Mouse (Mus musculus) right cerebral cortex, postnatal 25 days (tissue): ENCODE measurements around the gene Wdr83os.
"Not testable (repeated sequence)": the region's sequence is repeated elsewhere in the genome, so short reads cannot be mapped to it uniquely, and the experiment has no call there.

ENCODE experiments used
- DNase-seq: peaks from one replicate; pipeline ENCODE4 v3.0.0; 2022

The Wdr83os gene

GRCm38 (mm10) chr8:85073041-85073612 lies 7.4 kb upstream of the Wdr83os start:
- DNase-seq = no peak

- DNase-seq = no peak
These were observed 6.4 kb upstream of the Wdr83os start for GRCm38 (mm10) chr8:85074167-85074566.

GRCm38 (mm10) chr8:85074617-85075016 lies 5.9 kb upstream of the Wdr83os start:
- DNase-seq = no peak

DNA sequence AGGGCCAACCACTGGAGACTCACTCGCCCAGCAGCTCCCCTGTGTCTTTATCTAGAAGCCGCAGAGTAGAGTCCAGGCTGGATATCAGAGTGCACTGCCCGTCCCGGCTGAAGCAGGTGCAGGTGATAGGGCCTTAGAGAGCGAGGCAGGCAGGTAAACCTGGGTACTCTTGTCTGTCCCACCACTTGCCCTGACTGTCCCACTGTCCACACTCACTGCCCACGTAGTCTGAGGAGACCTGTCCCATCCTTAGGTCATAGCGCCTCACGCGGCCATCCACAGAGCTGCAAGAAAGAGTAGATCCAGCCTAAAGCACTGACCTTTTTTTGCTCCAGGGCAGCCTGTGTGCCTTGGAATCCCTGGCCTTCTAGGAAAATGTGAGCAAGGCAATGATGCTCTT lies 4.5 kb upstream of the Wdr83os start:
- no peak for DNase-seq

DNA sequence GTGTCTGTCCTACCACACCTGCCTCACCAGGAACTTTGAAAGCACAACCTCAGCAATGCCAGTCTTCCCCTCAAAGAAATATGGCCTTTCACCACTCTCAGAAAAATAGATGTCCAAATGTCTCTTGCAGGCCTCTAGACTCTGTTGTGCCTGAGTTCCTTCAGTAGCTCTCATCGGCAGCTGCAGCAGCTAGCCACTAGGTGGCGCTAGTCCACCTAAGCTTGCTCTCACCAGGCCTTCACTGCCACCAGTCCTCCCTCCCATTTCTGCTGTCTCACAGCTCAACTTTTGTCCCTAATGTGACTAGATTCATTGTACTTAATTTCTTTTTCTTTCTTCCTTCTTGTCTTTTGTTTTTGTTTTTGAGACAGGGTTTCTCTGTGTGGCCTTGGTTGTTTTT lies 3.5 kb upstream of the Wdr83os start:
- peak; percentile 81 for DNase-seq

DNA sequence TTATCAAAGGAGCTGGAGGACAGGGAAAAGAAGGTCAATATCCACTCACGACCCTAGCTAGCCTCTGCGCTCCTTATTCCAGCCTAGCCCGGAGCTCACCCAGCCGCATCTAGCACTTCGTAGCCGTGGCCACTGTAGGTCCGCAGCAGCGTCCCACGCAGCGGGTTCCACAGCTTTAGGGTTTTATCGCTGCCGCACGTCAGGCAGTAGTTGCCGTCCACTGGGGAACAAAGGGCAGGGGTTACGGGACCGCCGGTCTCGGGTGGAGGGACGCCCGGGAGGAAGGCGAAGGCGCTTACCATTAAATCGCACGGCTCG lies 367 bp upstream of the Wdr83os start:
- DNase-seq = no peak

GRCm38 (mm10) chr8:85081216-85081555 lies 646 bp downstream of the Wdr83os start, which contains the start of gene Wdr83:
Gene Wdr83, minus strand, starts transcription at chr8:85081306.
- DNase-seq = no peak

GRCm38 (mm10) chr8:85082169-85082568 lies 1.6 kb downstream of the Wdr83os start:
- DNase-seq = not testable (repeated sequence)

DNA sequence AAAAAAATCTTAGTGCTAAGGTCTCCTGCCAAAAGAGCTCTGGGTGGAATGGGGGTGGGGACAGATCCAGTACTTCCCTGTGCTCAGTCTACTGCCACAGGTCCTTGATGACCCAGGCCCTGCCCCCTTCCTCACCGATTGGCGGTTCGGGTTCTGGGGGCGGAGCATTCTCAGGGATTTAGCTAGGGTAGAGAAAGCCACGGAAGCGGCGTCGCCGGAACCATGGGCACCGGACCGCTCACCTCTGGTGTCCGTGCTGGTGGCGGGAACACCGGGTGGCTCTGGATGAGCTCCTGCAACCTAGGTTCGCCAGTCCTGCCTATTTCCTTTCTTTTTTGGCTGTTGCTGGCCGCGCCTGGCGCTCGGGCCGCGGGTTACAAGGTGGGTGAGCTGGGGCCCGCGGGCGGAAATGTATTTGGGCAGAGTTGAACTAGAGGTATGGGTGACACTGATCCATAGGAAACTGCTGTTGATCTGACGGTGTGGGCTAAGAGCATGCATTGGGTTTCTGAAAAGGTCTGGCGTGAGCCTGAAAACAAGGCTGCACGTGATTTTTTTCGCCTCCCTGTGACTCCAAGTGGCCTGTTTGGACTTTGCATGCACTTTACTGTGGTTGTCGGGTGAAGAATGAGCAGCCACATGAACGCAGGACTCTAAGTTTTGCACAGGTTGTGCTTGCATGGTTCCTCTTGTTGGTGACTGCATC lies 2.7 kb downstream of the Wdr83os start, which contains the start of gene Man2b1:
TSS of gene Man2b1 (plus strand) at position 163 of the 706 bp plus-strand sequence.
- peak; percentile 87 for DNase-seq

GRCm38 (mm10) chr8:85084633-85085032 lies 4.1 kb downstream of the Wdr83os start:
- DNase-seq = no peak

DNA sequence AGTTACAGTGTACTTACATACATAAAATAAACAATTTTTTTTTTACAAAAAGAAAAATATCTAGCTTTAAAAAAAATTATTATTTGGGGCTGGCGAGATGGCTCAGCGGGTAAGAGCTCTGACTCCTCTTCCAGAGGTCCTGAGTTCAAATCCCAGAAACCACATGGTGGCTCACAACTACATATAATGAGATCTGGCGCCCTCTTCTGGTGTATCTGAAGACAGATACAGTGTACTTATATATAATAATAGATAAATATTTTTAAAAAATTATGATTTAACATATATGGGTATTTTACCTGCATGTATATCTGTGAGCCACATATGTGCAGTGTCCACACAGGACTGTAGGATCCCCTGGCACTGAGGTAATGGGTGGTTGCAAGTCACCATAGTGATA lies 5.7 kb downstream of the Wdr83os start:
- DNase-seq = no peak

DNA sequence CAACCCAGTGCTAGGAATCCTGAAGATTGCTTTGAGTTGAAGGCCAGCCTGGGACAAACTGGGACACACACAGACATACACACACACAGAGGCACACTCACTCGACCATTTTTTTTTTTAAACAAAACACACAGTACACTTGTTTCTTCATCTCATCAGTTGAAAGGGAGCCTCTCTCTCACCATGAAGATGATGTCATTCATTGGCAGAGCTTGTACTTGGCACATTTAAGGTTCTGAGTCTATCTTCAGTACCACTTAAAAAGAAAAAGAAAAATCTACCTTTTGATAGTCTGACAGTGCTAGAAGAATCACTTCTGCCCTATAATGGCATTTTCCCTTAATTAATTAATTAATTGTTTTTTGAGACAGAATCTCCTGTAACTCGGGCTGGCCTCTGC lies 8.2 kb downstream of the Wdr83os start:
- DNase-seq = no peak

DNA sequence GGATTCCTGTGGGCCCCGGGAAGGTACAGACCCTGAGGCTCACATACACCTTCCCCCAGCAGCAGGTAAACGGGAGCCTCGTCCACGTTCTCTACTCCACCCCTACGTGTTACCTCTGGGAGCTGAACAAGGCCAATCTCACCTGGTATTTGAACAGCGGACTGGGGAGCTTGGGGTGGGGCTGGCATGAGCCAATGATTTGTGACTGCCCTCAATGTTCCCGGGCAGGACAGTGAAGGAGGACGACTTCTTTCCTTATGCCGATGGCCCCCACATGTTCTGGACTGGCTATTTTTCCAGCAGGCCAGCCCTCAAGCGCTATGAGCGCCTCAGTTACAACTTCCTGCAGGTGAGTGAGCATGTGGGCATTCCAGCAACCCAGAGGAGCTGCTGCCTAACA lies 10.3 kb downstream of the Wdr83os start:
- no peak for DNase-seq

DNA sequence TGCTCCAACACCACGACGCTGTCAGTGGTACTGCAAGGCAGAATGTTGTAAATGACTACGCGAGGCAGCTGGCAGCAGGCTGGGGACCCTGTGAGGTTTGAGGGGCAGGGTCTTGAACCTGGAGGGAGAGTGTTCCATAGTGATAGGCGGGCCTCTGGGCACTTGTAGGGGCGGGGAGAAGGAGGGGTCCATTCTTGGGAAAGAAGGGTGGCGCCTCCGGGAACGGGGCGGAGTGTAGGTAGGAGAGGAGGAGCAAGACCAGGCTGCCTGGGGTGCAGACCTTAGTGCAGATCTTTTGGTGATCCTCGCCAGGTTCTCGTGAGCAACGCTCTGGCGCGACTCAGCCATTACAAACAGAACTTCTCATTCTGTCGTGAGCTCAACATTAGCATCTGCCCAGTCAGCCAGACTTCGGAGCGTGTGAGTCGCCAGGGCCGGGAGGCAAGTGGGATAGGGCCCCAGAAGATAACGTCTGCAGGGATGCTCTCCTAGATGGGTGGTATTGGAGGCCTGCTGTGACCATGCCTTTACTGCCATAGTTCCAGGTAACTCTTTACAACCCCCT lies 11.1 kb downstream of the Wdr83os start:
- no peak for DNase-seq

- DNase-seq = no peak
These were observed 14.5 kb downstream of the Wdr83os start for GRCm38 (mm10) chr8:85095051-85095450.

DNA sequence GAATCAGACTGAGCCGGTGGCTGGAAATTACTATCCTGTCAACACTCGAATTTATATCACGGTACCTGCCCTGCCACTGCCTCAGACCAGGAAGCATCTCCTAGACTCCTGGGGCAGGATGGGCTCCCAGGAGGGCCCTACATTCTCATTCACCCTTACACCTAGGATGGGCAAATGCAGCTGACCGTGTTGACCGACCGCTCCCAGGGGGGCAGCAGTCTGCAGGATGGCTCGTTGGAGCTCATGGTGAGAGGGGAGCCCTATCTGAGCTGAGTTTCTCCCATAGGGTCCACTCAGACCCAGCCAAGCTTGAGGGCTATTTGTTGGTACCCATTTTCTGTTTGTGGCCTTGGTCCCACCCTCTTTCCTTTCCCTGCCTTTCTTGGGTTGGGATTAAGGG lies 15.0 kb downstream of the Wdr83os start:
- DNase-seq = no peak

- no peak for DNase-seq
These were observed 15.7 kb downstream of the Wdr83os start for GRCm38 (mm10) chr8:85096196-85096595.

DNA sequence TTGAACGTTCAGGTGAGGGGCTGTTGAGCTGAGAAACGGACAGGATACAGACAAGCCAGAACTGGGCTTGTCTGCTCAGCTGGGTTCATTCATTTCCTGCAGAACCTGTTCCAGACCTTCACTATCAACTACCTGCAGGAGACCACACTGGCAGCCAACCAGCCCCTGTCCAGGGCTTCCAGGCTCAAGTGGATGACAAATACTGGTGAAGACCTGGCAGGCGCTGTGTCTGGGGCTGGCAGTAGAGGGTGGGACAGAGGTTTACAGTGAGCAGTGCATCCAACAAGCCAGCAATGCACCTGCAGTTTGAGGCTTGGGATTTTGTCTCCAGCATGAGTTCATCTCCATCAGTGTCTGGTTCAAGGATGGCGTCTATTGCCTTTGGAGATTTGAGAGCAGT lies 16.3 kb downstream of the Wdr83os start:
- no peak for DNase-seq

- DNase-seq = no peak
These were observed 19.6 kb downstream of the Wdr83os start for GRCm38 (mm10) chr8:85100076-85100665.

- no peak for DNase-seq
These were observed 32.7 kb downstream of the Wdr83os start for GRCm38 (mm10) chr8:85113241-85113640.

GRCm38 (mm10) chr8:85115501-85115900 lies 35.0 kb downstream of the Wdr83os start:
- no peak for DNase-seq

GRCm38 (mm10) chr8:85116984-85117383 lies 36.4 kb downstream of the Wdr83os start:
- DNase-seq = no peak

DNA sequence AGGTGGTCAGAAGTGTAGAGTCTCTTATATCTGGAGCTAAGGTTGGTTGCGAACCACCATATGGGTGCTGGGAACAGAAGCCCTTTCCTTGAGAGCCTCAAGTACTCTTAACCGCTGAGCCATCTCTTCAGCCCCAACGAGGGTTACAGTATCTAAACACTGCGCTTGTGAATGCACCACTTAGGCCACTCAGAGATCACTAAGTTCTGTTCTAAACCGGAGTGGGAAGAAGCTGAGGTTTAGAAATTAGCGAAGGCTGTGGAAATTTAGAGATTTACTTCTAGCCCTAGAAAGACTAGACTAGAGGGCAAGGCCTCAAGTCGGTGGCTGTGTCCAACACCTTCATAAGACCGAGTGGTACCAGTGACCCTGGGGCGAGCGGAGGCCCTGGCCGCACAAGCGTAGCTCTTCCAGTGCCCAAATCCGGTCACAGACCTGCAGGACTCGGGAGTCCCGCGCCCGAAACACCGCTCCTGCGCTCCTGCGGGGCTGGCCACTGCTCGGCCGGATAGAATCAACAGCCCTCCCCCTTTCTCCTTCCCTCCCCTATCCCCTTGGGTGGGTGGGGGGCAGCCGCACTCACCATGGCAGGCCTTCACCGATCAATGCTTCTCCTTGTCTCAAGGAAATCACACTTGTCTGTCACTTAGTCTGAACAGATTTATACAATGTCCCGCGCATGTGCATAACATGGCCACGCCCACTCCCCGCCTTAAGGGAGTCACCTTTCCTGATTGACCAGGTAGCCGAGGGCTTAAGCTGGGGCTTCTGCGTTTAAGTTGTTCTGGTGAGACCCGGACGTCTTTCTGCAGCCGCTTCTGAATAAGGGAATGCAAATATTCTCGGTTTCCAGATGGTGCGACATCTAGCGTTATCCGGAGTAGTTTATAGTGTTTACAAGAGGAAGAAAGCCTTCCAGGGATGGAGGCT lies 38.8 kb downstream of the Wdr83os start:
- DNase-seq = peak; percentile 82
